Mouse (Mus musculus) lung, postnatal 0 days (tissue): ENCODE results near the gene Uhrf2. TPM values are rescaled to one million over a fixed set of nuclear protein-coding genes. Genes with fewer than 3 reads are reported as not detected.
"Not testable (repeated sequence)": the region's sequence is repeated elsewhere in the genome, so short reads cannot be mapped to it uniquely, and the experiment has no call there.

Source experiments
- ATAC-seq: fragments of 200-750 bp; cut with Nextera tagmentation; 2 replicates; pipeline ENCODE4 v1.8.0; 2017; ENCODE audit warnings: moderate library complexity
- DNase-seq: peaks from one replicate; pipeline ENCODE4 v3.0.0-alpha.2; 2016; ENCODE audit warnings: low spot score
- H3K27ac ChIP-seq: fragments of 300-500 bp; sonication (generic); 2 replicates; pipeline ENCODE4 v1.5.1; 2014; ENCODE audit warnings: antibody characterized with exemption, mild to moderate bottlenecking, low read length, mixed read lengths
- H3K27me3 ChIP-seq: fragments of 300-500 bp; sonication (generic); replicated peaks from 2 replicates; pipeline ENCODE4 v1.6.1; 2014; ENCODE audit warnings: low read length, mixed read lengths; ENCODE audit not compliant: insufficient read depth
- H3K36me3 ChIP-seq: fragments of 300-500 bp; sonication (generic); 2 replicates; pipeline ENCODE4 v1.6.1; 2014; ENCODE audit warnings: low read length, mixed read lengths; ENCODE audit not compliant: insufficient read depth
- H3K4me1 ChIP-seq: fragments of 300-500 bp; sonication (generic); 2 replicates; pipeline ENCODE4 v1.6.1; 2014; ENCODE audit warnings: antibody characterized with exemption, low read depth, low read length, mixed read lengths; ENCODE audit not compliant: insufficient read depth
- H3K4me2 ChIP-seq: fragments of 300-500 bp; sonication (generic); replicated peaks from 2 replicates; pipeline ENCODE4 v1.6.1; 2014; ENCODE audit warnings: low read depth, mild to moderate bottlenecking, low read length, moderate library complexity, mixed read lengths
- H3K4me3 ChIP-seq: fragments of 300-500 bp; sonication (generic); 2 replicates; pipeline ENCODE4 v1.5.1; 2014; ENCODE audit warnings: low read depth, low read length
- H3K9ac ChIP-seq: fragments of 300-500 bp; sonication (generic); replicated peaks from 2 replicates; pipeline ENCODE4 v1.6.1; 2014; ENCODE audit warnings: low read depth, mild to moderate bottlenecking
- H3K9me3 ChIP-seq: fragments of 300-500 bp; sonication (generic); 2 replicates; pipeline ENCODE4 v1.6.1; 2016; ENCODE audit warnings: low read length, mixed read lengths
- CTCF ChIP-seq: IDR thresholded peaks from 2 replicates; pipeline ENCODE4 v1.5.1; 2016; ENCODE audit warnings: antibody characterized with exemption, mild to moderate bottlenecking
- EP300 ChIP-seq: IDR thresholded peaks from 2 replicates; pipeline ENCODE4 v1.6.1; 2016; ENCODE audit warnings: antibody characterized with exemption, mild to moderate bottlenecking, control low read depth
- WGBS: fragments of 180-500 bp; shearing (Covaris S2); extraction: QIAGEN DNeasy Blood & Tissue Kit; methylation state at CpG from one replicate; pipeline ENCODE4 v1.1.7; 2014; 5-methylcytosine and 5-hydroxymethylcytosine counted together
- polyA plus RNA-seq: library from polyadenylated mRNA; unstranded; fragments of >200 nt; fragmentation: Nextera tagmentation; extraction: Ambion mirVana; gene quantifications from 2 replicates; pipeline ENCODE4 v1.2.1, GENCODE M21; 2015

Uhrf2 gene
- polyA plus RNA-seq, 1 experiment from 2014 or later = 28.0 TPM

DNA sequence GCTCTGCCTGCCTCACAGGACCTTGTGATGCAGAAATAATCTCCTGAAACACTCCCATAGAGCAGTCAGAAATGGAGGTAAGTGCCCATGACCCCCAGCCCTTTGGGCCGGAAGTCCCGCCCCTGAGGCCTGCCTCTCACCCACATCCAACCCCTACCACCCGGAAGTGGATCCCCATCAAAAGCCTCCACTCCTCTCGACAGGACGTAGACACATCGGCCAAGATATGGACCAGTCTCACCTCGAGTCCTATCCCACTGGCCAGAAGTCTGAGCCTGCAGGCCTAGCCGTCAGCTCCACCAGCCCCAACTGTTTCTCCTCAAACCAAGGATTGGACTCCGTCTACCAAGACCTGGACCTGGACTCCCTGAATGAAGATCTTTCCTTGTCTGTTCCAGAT lies 26.7 kb upstream of the Uhrf2 start, which contains the start of gene Trpd52l3:
Gene Trpd52l3 (plus strand): TSS at position 170 of the 400 bp plus-strand sequence.
- no peaks in the 10 kb centered on the region for H3K4me1 ChIP-seq
- no peak for DNase-seq
- H3K36me3 ChIP-seq = no peaks in the 10 kb centered on the region
- H3K4me2 ChIP-seq = no peak within 1 kb of the TSS
- no peak for ATAC-seq
- no peaks in the 10 kb centered on the region for H3K27me3 ChIP-seq
- no peaks in the 10 kb centered on the region for H3K9me3 ChIP-seq
- no peak within 1 kb of the TSS for H3K9ac ChIP-seq
- TF ChIP-seq CTCF = no peak
- TF ChIP-seq EP300 = no peak
- 93% methylated on average over 9 of the region's 9 CpGs for WGBS
- H3K4me3 ChIP-seq = no peak within 1 kb of the TSS
- H3K27ac ChIP-seq = no peak within 1 kb of the TSS

DNA sequence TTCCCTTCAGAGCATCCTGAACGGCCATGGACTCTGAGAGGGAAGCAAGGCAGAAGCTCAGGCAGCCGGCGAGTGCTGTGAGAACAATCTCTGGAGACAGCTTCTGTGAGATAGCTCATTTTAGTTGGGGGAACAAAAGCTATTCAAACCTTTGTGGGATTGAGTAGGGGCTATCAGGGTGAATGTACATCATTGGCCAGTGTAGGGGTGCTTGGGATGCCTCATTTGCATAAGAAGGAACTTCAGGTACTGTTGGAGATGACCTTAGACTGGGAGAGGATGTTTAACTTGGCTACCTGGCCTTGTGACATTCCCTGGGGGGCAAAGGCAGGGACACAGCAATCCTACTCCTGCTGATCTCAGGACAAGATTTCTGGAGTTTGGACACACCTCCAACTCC lies 23.9 kb upstream of the Uhrf2 start:
- 67% methylated on average over 3 of the region's 3 CpGs for WGBS
- no peaks in the 10 kb centered on the region for H3K27me3 ChIP-seq

GRCm38 (mm10) chr19:30010520-30011296 lies 19.6 kb upstream of the Uhrf2 start:
- Histone ChIP-seq H3K4me2 (0 out of 2 replicates have a peak overlapping the region, but pooled peaks have one; percentile 9), H3K4me1 (no peaks in the 10 kb centered on the region), H3K27me3 (no peaks in the 10 kb centered on the region), H3K9ac (no peak overlapping the region), H3K4me3 (no peak overlapping the region), H3K36me3 (no peaks in the 10 kb centered on the region), H3K9me3 (no peaks in the 10 kb centered on the region), H3K27ac (no peak overlapping the region)
- ATAC-seq (no peak), DNase-seq (no peak)
- TF ChIP-seq CTCF = no peak
- TF ChIP-seq EP300 = no peak
- 39% methylated on average over 13 of the region's 13 CpGs for WGBS

More for the DNA sequence above, 23.9 kb upstream of the Uhrf2 start:
- H3K9ac ChIP-seq = no peak overlapping the region
- H3K4me1 ChIP-seq = no peaks in the 10 kb centered on the region
- H3K36me3 ChIP-seq = no peaks in the 10 kb centered on the region
- H3K4me2 ChIP-seq = no peak overlapping the region
- no peak for TF ChIP-seq CTCF
- no peak for TF ChIP-seq EP300
- ATAC-seq = no peak
- DNase-seq = no peak
- no peaks in the 10 kb centered on the region for H3K9me3 ChIP-seq
- H3K27ac ChIP-seq = no peak overlapping the region
- H3K4me3 ChIP-seq = no peak overlapping the region

DNA sequence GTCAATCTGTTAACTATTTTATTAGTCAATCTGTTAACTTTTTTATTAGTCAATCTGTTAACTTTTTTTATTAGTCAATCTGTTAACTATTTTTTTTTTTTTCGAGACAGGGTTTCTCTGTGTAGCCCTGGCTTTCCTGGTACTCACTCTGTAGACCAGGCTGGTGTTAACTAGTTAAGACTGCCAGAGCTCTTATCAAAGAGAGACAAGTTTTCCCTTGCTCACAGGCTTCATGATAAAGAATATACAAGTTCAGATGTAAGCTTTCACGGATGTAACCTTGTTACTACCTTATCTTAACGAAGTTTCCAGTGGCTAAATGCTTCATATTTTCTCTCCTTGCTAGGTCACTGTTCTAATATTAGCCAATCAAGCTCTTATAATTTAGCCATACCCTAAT lies 16.0 kb upstream of the Uhrf2 start:
- no peak for TF ChIP-seq EP300
- no peak for TF ChIP-seq CTCF
- no peaks in the 10 kb centered on the region for H3K36me3 ChIP-seq
- H3K4me1 ChIP-seq = no peaks in the 10 kb centered on the region
- H3K4me3 ChIP-seq = no peak overlapping the region
- no peaks in the 10 kb centered on the region for H3K27me3 ChIP-seq
- WGBS = 72% methylated on average over 3 of the region's 3 CpGs
- no peaks in the 10 kb centered on the region for H3K9me3 ChIP-seq
- no peak overlapping the region for H3K9ac ChIP-seq
- H3K27ac ChIP-seq = no peak overlapping the region
- ATAC-seq = no peak
- no peak overlapping the region for H3K4me2 ChIP-seq
- DNase-seq = no peak

DNA sequence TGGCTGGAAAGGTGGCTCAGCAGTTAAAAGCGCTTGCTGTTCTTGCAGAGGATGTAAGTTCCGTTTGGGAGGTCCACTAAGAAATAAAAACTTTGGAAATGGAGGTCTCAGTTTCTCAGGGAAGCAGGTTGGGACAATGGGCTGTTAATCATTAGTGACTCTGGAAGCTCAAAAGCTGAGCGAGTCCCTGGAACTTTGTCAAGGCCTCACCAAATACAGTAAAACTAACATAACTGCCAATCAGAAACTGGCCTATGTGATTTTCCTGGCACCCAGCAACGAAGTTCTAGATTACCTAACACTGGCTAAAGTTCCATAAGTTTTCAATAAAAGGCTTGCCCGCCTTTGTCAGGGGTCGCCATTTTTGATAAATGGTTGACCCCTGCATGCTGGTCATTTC lies 14.2 kb upstream of the Uhrf2 start:
- ATAC-seq (no peak), DNase-seq (no peak)
- Histone ChIP-seq H3K9ac (no peak overlapping the region), H3K9me3 (no peaks in the 10 kb centered on the region), H3K36me3 (no peaks in the 10 kb centered on the region), H3K27ac (no peak overlapping the region), H3K4me2 (no peak overlapping the region), H3K4me1 (no peaks in the 10 kb centered on the region), H3K27me3 (no peaks in the 10 kb centered on the region), H3K4me3 (no peak overlapping the region)
- WGBS = 48% methylated on average over 6 of the region's 6 CpGs
- TF ChIP-seq CTCF (no peak), EP300 (no peak)

DNA sequence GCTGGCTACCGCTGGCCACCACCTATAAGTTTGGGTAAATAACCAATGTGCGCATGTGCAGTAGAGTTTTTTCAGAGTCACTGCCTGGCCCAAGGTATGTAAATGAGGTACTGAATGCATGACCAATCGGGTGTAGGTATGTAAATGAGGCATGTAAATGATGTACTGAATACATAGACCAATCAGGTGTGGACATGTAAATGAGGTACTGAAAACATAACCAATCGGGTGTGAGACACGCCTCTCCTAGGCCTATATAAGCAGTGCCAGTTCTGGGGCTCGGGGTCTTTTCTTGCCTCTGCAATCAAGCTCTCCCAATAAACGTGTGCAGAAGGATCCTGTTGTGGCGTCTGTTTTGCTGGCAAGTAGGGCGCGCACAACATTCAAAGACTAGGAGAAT lies 6.9 kb upstream of the Uhrf2 start:
- not testable (repeated sequence) for H3K4me1 ChIP-seq, H3K27me3 ChIP-seq, H3K9ac ChIP-seq, H3K4me3 ChIP-seq, ATAC-seq, H3K9me3 ChIP-seq, H3K36me3 ChIP-seq, H3K27ac ChIP-seq, H3K4me2 ChIP-seq, DNase-seq
- WGBS = 90% methylated on average over 10 of the region's 10 CpGs
